Mouse (Mus musculus): ENCODE data around the gene Pik3ap1.
"Not testable (repeated sequence)": the region's sequence is repeated elsewhere in the genome, so short reads cannot be mapped to it uniquely, and the experiment has no call there.

Pik3ap1 gene

DNA sequence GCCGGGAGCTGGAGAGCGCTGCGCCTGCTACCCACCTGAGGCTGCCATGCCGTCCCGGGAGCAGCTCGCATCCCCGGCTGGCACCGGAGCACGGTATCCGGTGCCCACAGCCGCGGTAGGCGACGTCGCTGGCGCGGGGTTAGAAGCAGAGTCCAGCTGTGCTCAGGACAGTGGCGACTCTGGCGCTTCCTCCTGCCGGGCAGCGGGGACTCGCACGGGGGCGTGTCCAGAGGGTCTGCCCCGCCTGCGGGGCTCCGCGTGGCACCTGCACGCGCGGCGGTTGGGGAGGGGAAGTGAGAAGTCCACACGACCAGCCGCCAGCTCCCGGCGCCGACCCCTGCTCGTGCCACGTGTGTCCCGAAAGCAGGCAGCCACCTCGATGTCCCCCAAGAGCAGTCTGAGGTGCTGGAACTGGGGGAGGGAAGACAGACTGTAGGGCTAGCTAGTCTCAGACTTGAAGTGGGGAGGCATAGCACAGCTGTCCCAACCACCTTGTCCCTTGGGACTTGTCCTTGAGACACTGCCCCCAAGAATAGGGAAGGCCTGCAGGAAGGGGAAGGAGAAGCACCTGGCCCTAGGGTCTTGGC is at the start of gene Pik3ap1:
Gene Pik3ap1 (minus strand): TSS at position 181 of the 587 bp plus-strand sequence.
- no peak for DNase-seq (ENCODE audit: extremely low read depth, low read depth, low spot score)

DNA sequence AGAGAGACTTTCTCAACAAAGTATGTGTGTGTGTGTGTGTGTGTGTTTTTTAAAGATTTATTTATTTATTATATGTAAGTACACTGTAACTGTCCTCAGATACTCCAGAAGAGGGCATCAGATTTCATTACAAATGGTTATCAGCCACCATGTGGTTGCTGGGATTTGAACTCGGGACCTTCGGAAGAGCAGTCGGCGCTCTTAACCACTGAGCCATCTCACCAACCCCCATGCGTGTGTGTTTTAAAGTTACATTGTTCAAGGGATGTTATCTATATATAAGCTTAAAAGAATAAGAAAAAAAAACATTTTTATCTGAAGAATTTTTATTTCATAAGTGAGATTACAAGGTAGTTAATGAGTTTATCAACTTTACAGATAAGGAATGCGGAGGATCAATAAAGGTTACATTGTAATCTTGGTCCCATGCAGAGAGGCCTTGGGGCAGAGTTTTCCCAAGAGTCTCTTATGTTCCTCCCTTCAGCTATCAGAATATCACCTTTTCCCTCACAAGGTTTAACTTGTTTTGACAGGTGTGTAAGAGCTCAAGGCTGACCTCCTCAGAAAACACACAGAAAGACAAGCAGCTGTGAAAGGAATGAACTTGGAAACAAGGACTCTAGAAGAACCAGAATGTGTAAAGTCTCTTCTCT is 46.7 kb upstream of the Pik3ap1 start:
- not testable (repeated sequence) for DNase-seq (ENCODE audit: extremely low read depth, low read depth, low spot score)

DNA sequence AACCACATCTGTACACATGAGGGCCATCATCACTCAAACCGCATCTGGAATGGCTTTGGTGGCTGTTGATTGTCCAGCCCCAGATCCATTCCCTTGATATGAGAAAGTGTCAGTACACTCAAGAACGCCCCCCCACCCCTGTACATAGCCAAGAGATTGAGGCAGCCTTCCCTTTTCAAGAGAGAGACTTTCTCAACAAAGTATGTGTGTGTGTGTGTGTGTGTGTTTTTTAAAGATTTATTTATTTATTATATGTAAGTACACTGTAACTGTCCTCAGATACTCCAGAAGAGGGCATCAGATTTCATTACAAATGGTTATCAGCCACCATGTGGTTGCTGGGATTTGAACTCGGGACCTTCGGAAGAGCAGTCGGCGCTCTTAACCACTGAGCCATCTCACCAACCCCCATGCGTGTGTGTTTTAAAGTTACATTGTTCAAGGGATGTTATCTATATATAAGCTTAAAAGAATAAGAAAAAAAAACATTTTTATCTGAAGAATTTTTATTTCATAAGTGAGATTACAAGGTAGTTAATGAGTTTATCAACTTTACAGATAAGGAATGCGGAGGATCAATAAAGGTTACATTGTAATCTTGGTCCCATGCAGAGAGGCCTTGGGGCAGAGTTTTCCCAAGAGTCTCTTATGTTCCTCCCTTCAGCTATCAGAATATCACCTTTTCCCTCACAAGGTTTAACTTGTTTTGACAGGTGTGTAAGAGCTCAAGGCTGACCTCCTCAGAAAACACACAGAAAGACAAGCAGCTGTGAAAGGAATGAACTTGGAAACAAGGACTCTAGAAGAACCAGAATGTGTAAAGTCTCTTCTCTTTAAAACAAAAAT is 41.2 kb upstream of the Pik3ap1 start:
- DNase-seq (ENCODE audit: extremely low read depth, low read depth, low spot score) = not testable (repeated sequence)

DNA sequence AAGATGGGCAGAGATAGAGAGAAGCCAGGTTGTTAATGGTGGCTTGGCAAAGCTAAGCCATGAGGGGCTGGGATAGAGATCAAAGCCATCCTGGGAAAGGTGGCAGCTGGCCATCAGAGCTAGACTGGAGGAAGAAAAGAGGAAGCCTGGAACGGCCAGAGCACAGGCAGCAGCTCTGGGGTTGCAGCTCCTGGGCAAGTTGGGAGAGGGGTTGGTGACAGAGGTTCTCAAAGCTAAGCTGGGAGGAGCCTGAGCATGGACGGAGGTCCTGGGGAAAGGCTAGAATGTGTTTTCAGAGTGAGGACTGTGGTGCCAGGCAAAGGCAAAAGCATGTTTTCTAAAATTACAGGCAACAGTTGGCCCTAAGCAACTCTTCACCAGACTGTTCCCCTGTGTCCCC is 36.4 kb upstream of the Pik3ap1 start:
- DNase-seq (ENCODE audit: extremely low read depth, low read depth, low spot score) = no peak

DNA sequence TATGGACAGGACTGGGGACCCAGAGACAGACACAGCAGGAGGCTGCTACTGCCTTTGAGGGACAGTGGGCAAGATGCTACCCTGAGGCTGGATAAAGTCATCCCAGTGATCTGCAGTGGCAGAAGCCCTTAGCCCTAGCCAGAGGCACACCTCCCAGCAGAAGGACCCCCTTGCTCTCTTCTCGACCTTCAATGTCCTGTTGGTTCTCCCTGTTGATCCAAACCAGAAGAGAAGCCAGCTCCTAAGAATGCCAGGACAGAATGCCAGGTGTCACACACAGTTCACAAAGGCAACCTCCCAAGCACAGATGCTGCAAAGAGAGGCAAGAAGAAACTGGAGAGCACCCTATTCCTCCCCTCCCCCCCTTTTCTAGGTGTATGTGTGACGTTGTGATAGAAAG is 33.9 kb upstream of the Pik3ap1 start:
- DNase-seq (ENCODE audit: extremely low read depth, low read depth, low spot score) = no peak

DNA sequence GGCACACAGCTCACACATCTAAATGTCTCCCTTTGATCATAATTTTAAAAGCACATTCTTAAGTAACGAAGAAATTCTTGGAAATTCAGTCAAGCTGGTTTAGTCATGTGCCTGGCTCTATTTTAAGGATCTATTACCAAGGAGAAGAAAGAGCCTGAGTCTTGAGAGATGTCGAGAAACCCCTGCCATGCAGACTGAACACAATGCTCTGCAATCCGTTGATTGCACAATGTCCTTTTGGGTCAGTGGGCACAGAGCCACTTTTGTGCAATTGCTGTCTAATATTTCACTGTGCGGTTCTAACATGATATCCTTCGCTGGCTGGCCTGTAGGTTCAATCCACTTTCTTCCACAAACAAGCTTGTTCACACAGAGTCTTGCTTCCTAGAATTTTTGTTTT is 33.1 kb upstream of the Pik3ap1 start:
- DNase-seq (ENCODE audit: extremely low read depth, low read depth, low spot score) = no peak

DNA sequence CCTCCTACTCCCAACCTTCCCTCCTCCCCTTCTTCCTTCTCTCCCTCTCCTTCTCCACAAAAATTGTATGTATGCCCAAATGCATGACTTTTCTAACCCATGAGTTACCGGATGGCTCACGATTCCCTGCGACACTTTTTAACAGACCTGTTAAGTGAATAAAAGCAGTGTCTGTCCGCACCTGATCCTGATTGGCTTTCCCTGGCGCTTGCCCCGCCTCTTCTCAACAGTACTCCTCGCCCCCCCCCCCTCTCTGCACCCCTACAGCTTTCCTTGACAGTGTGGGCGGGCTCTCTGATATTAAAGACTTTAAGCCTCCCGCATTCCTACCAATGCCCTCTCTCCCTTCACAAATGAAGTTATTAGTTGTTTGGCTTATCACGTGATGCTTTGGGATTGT is 31.3 kb upstream of the Pik3ap1 start:
- no peak for DNase-seq (ENCODE audit: extremely low read depth, low read depth, low spot score)

DNA sequence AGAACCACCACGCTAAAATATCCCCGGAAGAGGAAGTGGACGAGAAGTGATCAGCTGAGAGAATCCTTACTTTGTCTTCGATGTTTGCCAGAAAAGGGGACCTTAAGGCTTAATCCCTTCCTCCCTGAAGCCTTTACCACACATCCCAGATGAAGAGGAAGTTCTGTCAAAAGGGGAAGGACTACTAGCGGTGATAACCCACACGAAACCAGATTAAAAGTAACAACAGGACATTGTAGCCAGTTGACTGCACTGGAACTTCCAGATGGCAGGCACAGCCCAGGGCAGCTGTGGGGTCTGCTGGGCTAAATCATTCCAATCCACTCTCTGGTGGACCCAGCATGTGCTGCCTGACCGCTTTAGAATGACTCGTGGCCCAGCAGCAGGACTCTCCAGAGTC is 17.7 kb upstream of the Pik3ap1 start:
- no peak for DNase-seq (ENCODE audit: extremely low read depth, low read depth, low spot score)

DNA sequence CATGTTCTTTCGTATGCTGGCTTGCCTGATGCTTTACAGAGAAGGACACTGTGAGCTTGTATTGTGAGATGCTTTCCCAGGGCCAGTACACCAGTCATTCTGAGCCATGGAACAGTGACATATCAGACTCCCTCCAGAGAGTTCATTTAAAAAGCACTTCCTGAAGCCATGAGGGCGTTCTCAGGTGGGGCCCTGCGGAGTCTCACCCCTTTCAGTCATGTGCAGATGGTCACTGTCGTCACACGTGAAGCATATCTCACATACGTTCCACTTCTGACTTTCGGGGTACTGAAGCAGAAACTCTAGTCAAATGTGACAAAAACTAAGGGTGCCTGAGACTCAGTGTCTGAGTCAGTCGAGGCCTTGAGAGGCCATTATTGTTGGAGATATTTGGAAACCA is 6.0 kb upstream of the Pik3ap1 start:
- no peak for DNase-seq (ENCODE audit: extremely low read depth, low read depth, low spot score)

DNA sequence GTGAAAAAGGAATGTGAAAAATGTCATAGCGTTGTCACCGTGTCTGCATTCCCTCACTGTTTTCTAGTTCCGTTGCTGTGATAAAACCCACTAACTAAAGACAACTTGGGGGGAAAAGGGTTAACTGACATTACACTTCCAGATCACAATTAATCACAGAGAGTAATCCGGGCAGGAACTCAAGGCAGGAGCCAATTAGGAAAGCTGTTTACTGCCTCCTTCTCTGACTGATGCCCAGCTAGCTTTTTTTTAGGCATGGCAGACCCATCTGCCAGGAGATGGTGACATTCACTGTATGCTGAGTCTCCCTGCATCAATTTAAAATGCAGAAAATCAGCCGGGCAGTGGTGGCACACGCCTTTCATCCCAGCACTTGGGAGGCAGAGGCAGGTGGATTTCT is 4.4 kb upstream of the Pik3ap1 start:
- no peak for DNase-seq (ENCODE audit: extremely low read depth, low read depth, low spot score)

DNA sequence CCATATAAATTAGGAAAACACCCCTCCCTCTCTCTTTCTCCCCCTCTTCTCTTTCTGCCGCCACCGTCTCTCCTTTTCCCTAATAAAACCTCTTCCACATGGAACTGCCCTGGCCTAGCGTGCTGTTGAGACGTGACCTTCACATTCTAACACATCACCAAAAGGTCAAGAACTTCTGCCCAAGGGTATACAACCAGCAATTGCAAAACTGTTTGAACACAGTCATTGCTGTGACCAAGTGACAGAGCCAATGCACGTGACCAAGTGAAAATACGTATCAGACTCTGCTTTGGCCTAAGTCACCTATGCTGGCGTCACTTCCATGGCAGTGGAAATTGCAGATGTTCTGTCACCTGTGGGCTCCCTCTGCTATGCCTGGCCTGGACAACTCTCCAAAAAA is 3.3 kb upstream of the Pik3ap1 start:
- no peak for DNase-seq (ENCODE audit: extremely low read depth, low read depth, low spot score)

DNA sequence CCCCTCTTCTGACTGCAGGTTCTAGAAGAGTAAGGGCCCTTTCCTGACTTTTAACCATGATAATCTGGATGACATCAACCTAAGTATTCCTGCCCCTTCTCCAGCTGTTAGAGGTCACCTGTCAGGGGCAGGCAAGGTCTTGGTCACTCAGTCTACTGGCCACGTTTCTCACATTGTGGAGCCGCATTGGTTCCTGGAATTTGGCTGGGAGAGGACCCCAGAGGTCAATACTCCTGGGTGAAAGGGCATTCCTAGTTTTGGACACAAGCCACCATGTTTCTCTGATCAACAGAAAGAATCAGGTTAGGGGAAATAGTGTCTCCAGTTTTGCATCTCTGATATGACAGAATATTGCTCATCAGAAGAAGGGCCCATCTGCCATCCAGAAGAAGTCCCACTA is 2.4 kb upstream of the Pik3ap1 start:
- DNase-seq (ENCODE audit: extremely low read depth, low read depth, low spot score) = no peak

DNA sequence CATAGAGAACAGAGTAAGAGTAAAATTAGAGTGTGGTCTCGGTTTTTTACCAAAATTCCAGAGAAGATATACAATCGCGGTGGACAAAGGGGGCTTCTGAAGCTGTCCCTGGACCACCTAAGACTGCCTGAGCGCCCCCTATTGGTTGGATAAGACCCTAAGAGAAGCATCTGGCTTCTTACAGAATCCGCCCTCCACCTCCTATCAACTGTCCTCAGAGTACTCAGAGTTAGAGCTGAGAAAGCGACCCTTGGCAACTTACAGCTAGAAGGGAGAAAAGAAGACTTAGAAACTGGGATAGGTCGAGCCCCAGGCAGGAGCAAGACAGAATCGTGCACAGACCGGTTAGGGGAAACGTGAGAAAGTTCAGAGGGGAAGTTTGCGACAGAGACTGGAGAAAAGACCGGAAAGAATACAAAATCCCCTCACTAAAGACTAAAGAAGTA is 473 bp downstream of the Pik3ap1 start:
- DNase-seq (ENCODE audit: extremely low read depth, low read depth, low spot score) = no peak

DNA sequence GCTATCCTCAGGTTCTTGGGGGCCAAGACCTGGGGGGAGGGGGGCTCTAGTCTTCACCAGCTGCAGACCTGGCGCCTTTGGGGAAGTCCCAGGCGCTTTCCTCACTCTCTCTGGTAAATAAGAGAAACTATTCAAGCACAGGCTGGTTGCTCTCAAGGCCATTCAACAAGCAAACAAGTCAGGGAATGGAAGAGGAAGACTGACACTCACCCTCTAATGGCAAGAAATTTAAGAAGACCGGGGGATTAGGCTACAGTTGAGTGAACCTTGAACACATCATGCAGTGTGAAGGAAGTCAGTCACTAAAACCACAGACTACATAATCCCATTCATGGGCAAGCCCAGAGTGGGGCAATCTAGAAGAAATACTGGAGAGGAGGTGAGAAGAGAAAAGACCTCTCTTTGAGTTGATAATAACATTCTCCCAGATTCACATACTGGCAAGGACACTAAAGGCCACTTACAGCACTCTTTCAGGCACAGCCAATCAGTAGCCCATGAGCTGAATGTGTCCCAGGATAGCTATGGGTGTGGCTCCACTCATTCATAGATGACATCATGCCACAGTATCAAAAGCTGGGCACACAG is 2.4 kb downstream of the Pik3ap1 start:
- DNase-seq (ENCODE audit: extremely low read depth, low read depth, low spot score) = no peak

DNA sequence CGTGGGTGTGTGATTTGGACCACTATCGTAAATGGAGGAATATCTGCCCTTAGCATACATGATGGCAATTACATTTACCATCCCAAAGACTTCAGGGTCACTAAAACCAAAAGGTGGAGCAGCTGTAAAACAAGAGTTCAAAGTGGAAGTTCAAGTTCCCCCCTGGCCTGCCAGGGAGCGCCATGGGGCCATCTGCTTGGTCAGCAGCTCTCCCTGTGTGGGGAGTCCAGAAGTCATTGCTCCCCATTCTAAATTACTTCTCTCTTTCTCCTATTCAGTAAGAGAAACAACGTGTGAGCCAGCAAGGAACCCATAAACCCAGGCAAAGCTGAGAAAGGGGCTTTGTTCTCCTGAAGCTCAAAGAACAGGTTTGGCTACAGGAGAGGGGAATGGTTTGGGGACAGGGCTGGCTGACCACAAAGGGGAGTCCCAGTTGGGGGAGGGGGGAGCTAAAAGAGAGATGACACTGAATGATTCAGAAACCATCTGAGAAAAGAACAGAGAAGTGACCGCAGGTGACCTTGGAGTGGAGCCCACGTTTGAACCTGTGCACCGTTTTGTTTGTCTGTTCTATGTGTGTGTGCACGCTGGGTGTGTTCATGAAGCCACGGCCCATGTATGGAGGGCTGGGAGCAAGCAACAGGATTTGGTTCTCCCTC is 3.2 kb downstream of the Pik3ap1 start:
- no peak for DNase-seq (ENCODE audit: extremely low read depth, low read depth, low spot score)

DNA sequence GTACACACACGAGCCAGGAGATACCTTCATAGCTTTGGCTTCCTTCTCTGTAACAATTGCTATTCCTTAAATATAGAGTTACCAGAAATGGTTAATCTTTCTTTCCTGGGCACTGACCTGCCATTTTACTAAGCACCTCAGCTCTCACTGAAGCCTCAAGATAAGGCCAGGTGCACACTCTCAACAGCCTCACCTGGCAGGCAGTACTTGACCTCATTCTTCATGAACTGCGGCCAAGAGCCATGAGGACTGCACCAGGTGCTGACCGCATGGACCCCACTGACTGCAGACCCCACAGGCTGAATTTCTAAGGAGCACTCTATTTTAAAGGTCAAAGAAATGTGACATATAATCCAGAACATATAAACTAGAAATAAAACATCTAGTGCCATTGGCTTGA is 5.7 kb downstream of the Pik3ap1 start:
- no peak for DNase-seq (ENCODE audit: extremely low read depth, low read depth, low spot score)

DNA sequence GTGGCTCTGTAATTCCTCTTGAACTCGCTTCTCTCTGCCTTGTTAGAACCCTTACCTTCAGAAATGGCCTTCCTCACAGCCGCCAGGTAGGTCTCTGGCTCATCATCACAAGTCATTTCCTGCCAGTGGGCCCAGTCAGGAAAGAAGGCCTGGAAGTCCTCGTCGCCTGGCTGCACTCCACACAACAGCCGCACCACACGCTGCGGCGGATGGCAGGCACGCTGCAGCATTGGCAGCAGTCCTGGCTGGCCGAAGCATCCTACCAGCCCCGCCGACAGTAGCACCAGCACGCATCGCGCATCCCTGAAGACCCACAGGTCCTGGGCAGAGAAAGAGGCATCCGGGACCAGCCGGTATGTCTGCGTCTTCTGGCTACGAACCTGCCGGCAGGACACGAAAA is 9.1 kb downstream of the Pik3ap1 start:
- no peak for DNase-seq (ENCODE audit: extremely low read depth, low read depth, low spot score)

DNA sequence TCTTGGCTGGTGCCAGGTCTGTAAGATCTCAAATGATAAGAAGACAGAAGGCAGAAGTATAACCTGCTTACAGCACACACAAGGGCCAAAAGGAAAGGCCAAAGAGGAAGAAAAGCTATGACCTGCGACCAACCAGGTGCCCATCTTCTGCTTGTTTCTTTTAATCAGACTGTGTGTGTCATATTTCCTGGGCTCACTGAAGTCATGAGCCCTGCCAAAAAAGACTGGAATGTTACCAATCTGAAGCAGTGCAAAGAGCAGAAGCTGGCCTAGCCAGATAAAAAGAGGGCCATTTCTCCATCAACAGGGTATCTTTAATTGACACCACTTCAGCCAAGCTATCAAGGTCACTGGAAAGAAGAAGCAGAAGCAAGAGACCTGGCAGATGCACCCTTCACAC is 9.8 kb downstream of the Pik3ap1 start:
- no peak for DNase-seq (ENCODE audit: extremely low read depth, low read depth, low spot score)

DNA sequence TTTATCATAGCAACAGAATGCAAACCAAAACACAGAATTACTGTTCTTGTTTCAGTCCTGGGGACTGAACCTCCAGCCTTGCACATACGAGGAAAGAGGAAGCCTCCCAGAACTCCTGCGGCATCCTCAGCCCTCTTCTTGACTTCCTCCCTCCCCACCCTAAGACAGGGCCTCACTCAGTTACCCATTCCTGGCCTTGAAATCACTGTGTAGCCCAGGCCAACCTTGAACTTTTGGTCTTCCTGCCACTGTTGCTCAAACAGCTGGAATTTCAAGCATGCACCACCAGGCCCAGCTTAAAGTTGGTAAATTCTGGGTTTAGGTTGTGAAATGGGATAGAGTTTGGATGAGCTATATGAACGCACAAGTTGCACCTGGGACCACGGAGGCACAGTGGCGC is 10.2 kb downstream of the Pik3ap1 start:
- DNase-seq (ENCODE audit: extremely low read depth, low read depth, low spot score) = no peak

DNA sequence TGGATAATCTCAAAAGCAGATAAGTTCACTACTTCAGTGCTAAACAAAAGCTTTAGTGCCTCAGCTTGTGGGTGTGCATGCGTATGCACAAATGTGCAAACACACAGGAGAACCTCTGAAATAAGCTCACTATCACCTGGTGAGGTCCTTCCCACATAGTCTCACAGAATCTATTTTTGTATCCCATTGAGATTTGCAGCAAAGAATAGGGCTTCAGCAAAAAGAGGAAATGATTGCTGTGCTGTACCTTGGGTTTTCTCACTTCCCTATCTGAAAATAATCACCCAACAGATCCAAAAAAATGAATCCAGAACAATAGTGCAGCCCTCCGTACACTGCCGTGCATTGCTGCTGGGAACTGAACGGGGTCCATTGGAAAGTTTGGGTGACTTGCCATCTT is 12.6 kb downstream of the Pik3ap1 start:
- DNase-seq (ENCODE audit: extremely low read depth, low read depth, low spot score) = no peak

DNA sequence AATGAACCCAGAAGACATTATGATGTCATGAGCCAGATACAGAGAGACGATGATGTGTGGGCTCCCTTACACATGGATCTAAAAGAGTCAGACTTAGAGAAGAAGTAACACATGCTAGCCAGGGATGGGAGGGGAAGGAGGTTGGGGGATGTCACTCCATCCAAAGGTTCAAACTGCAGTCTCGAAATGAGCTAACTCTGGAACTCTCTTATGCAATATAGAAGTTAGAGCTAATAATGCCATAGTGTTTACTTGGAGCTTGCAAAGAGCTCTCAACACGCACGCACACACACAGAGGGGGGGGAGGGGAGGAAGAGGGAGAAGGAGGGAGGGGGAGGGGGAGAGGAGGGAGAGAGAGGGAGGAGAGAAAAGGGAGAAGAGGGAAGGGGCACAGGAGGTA is 13.5 kb downstream of the Pik3ap1 start:
- DNase-seq (ENCODE audit: extremely low read depth, low read depth, low spot score) = no peak
